Mouse (Mus musculus) bone marrow macrophage, adult 2 months (primary cell): Measurements from ENCODE around the gene Ppm1m. TPM values are rescaled to one million over a fixed set of nuclear protein-coding genes. Genes with fewer than 3 reads are reported as not detected.

ENCODE experiments used
- H3K27ac ChIP-seq: 2 replicates; pipeline ENCODE4 v1.5.1; 2012; ENCODE audit warnings: low read depth, low read length; ENCODE audit not compliant: insufficient read depth
- H3K4me1 ChIP-seq: 2 replicates; pipeline ENCODE4 v1.6.1; 2012; ENCODE audit warnings: low read length; ENCODE audit not compliant: control insufficient read depth, insufficient read depth
- H3K4me3 ChIP-seq: 2 replicates; pipeline ENCODE4 v1.5.1; 2012; ENCODE audit warnings: mild to moderate bottlenecking, low read length, moderate library complexity; ENCODE audit not compliant: insufficient read depth
- CTCF ChIP-seq: IDR thresholded peaks from 2 replicates; pipeline ENCODE4 v1.5.1; 2012; ENCODE audit warnings: low read depth, mild to moderate bottlenecking, low read length, moderate library complexity
- POLR2A ChIP-seq: IDR thresholded peaks from 2 replicates; pipeline ENCODE4 v1.6.1; 2012; ENCODE audit warnings: mild to moderate bottlenecking, low read depth, low read length, borderline replicate concordance
- polyA plus RNA-seq: library from polyadenylated mRNA; stranded (reverse); fragments of >200 nt; gene quantifications from 2 replicates; pipeline ENCODE4 v1.2.4, GENCODE M21; 2012; ENCODE audit not compliant: missing spikeins, insufficient read depth, insufficient read length

Gene Ppm1m
- polyA plus RNA-seq, 1 experiment: 41.5 TPM

- Histone ChIP-seq H3K27ac (no peak overlapping the region), H3K4me3 (no peak overlapping the region), H3K4me1 (peaks cover 11% of the 10 kb centered on the region)
- TF ChIP-seq CTCF: no peak
- TF ChIP-seq POLR2A: no peak
Observed at GRCm38 (mm10) chr9:106192998-106193397, 6.5 kb downstream of the Ppm1m start.

- TF ChIP-seq POLR2A (no peak), CTCF (no peak)
- Histone ChIP-seq H3K4me1 (peaks cover 9% of the 10 kb centered on the region), H3K27ac (no peak overlapping the region), H3K4me3 (no peak overlapping the region)
Observed at GRCm38 (mm10) chr9:106192024-106192423, 7.5 kb downstream of the Ppm1m start.

DNA sequence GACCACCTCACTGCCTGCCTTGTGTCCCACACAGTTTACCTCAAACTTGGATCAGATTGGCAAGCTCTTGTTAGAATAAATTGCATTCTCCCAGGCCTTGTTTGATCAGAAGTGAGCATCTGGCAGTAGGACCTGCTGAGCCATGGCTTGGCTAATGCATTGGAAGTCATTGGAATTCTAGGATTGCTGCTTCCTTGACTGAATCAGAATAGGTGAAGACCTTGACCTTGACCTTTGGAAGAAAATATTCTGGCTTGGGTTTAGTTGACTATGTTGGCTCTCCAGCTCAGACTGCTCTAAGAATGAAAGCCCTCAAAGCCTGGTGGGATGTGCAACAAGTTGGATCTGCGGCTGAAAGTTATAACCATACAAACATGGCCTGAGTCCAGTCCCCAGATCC is 8.2 kb downstream of the Ppm1m start:
- no peak for TF ChIP-seq POLR2A
- no peak for TF ChIP-seq CTCF
- peaks cover 9% of the 10 kb centered on the region for H3K4me1 ChIP-seq
- no peak overlapping the region for H3K27ac ChIP-seq
- H3K4me3 ChIP-seq: no peak overlapping the region

- H3K4me1 ChIP-seq: no peaks in the 10 kb centered on the region
- no peak overlapping the region for H3K27ac ChIP-seq
- no peak overlapping the region for H3K4me3 ChIP-seq
- no peak for TF ChIP-seq CTCF
- no peak for TF ChIP-seq POLR2A
Observed at GRCm38 (mm10) chr9:106183996-106184395, 15.6 kb downstream of the Ppm1m start.

GRCm38 (mm10) chr9:106182146-106182545 is 17.4 kb downstream of the Ppm1m start:
- H3K4me3 ChIP-seq: no peak overlapping the region
- H3K4me1 ChIP-seq: no peaks in the 10 kb centered on the region
- H3K27ac ChIP-seq: no peak overlapping the region
- no peak for TF ChIP-seq CTCF
- no peak for TF ChIP-seq POLR2A

- TF ChIP-seq CTCF (no peak), POLR2A (no peak)
- Histone ChIP-seq H3K27ac (no peak overlapping the region), H3K4me1 (peaks cover 5% of the 10 kb centered on the region; the same call in 1 of the 2 replicates), H3K4me3 (no peak overlapping the region)
Observed at GRCm38 (mm10) chr9:106179964-106180363, 19.6 kb downstream of the Ppm1m start.

- Histone ChIP-seq H3K27ac (no peak overlapping the region), H3K4me1 (peaks cover 5% of the 10 kb centered on the region; the same call in 1 of the 2 replicates), H3K4me3 (no peak overlapping the region)
- no peak for TF ChIP-seq CTCF
- TF ChIP-seq POLR2A: no peak
Observed at GRCm38 (mm10) chr9:106179454-106179853, 20.1 kb downstream of the Ppm1m start.

GRCm38 (mm10) chr9:106177799-106178198 is 21.7 kb downstream of the Ppm1m start:
- no peak for TF ChIP-seq POLR2A
- TF ChIP-seq CTCF: no peak
- Histone ChIP-seq H3K4me1 (peaks cover 18% of the 10 kb centered on the region), H3K27ac (no peak overlapping the region), H3K4me3 (no peak overlapping the region)

DNA sequence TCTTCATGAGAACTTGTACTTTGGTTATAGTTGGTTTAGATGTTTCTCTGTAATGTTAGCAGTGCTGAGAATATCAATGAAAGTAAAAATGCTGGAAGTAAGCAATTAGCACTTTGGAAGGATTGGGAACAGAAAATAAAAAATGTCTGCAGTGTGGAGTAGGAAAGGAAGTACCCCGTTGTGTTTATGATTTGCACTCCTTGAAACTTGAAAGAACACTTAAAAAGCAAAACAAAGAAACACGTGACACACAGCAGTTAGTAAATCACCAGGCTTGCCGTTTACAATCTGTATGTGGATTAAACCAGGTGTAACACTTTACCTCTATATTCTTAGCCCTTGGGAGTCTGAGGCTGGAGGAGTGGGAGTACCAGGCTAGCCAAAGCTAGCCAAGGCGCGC is 22.8 kb downstream of the Ppm1m start:
- peaks cover 18% of the 10 kb centered on the region for H3K4me1 ChIP-seq
- no peak for TF ChIP-seq POLR2A
- TF ChIP-seq CTCF: no peak
- no peak overlapping the region for H3K27ac ChIP-seq
- no peak overlapping the region for H3K4me3 ChIP-seq

GRCm38 (mm10) chr9:106175552-106176200 is 23.9 kb downstream of the Ppm1m start:
- TF ChIP-seq POLR2A (no peak), CTCF (no peak)
- peaks cover 18% of the 10 kb centered on the region for H3K4me1 ChIP-seq
- H3K4me3 ChIP-seq: no peak overlapping the region
- no peak overlapping the region for H3K27ac ChIP-seq

- TF ChIP-seq POLR2A (no peak), CTCF (no peak)
- H3K4me1 ChIP-seq: peaks cover 21% of the 10 kb centered on the region
- 0 out of 2 replicates have a peak overlapping the region, but pooled peaks have one; percentile 19 for H3K4me3 ChIP-seq
- no peak overlapping the region for H3K27ac ChIP-seq
Observed at GRCm38 (mm10) chr9:106173363-106173762, 26.2 kb downstream of the Ppm1m start.
